Mouse (Mus musculus) urinary bladder, adult 2 months (tissue): ENCODE data around the gene Clybl. TPM values are rescaled to one million over a fixed set of nuclear protein-coding genes. Genes with fewer than 3 reads are reported as not detected.

ENCODE experiments used
- DNase-seq: peaks from one replicate; pipeline ENCODE4 v3.0.0; 2022; ENCODE audit warnings: low spot score
- polyA plus RNA-seq: library from polyadenylated mRNA; depleted of rRNA; stranded (reverse); fragments of >200 nt; gene quantifications from 2 replicates; pipeline ENCODE4 v1.2.3, GENCODE M21; 2012

The Clybl gene
- polyA plus RNA-seq, 1 experiment: 44.5 TPM

DNA sequence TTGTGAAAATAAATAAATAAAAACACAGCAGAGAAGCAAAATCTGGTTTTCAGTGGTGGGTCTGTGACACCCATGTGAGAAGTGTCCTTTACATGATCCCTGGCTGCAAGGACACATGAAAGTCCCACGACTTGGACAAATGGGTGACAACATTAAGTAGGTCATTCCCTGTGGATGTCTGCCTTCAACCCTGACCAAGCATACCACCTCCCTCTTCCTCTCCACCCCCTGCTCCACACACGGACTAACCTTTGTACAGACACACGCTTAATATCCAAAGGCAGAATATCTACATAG, 203.7 kb downstream of the Clybl start:
- DNase-seq: no peak

DNA sequence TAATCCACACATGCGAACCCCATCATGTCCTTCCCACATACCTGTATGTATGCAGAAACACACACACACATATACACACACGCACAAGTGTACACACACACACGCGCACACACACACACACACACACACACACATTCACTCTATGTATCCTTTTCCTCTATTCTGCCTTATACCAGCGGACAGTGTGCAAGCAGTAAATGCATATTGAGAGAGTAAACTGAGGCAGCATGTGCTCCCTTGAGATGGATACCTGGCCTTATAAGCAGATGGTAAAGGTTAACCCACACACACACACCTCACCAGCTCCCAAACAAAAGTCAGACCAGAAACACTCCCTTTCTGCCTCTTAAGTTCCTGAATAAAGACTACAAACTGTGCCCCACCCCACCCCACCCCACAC, 204.3 kb downstream of the Clybl start:
- no peak for DNase-seq

DNA sequence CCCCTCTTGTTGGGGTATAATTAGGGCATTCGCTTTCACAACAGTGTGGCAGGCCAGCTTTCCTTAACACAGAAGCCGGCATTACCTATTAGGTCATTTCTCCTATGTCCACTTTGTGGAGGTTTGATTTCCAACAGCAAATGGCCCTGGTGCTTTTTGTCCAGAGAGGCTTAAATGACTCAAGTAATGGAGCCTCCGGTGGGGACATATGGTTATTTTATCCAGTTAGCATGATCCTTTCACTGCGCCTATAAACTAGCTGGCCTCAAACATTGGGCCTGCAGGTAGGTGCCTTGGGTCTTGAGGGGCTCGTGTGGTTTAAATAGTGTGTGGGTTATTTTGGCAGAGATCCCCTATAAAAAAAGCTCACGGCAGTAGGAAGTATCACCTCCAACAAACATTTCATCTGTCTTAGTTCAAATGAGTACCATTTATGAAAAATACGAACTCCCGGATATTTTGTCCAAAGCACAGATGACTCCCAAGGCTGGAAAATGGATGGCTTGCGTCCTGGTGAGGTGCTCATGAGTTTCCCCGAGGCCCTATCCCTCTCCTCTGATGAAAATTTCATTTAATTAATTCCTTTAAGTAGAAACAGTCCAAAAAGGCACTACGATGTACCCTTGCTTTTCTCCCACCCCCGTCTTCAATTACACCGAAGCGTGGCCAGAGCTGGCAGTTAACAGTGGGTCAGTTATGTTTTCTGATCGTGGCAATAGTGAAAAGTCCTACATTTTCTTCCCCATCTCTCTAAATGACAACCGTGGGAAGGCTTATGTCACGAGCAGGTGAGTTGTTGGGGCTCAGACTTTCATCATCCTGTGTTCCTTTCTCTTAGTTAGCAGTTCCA, 205.0 kb downstream of the Clybl start:
- DNase-seq: no peak

DNA sequence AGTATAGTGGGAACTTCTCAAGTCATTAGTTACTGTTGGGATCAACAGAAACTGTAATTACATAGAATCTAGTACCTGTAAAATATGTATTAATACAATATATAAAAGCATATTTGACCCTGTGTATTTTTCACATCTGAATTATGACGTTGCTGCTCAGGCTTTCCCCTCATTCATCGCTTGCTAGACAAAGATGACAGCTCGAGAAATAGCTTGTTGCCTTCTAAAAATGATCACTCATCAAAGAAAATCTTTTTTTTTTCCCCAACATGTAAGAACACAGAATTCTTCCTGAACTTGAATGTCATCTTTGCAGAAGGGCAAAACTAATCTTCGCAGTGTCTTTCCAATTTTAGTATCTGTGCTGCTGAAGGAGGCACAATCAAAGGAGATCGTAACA, 206.3 kb downstream of the Clybl start:
- no peak for DNase-seq

DNA sequence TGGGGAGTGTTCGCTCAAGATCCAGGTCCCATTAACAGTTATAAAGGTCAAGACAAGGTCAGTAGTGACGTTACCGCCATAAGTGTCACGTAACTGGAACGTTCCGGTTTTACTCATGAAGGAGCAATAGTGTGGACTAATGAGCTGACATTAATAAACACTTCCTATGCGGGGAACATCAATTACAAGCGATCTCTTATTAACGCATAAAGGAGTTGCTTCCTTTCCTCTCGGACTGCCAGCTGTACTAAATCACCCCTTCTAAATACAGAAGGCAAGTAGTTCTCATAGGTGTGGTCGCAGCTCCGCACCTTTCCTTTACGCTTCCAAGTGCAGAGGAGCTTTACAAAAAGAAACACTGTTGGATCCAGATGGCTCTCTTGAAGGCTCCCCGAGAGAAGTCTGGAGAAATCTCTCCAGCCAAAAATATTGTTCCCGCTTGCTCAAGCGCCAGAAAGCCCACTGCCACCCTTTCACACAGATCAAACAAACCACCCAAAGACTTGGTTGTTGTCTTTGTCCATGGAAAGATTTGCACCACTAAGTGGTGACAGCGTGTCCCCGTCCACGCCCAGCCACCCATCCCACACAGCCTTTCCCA, 207.0 kb downstream of the Clybl start:
- DNase-seq: no peak

DNA sequence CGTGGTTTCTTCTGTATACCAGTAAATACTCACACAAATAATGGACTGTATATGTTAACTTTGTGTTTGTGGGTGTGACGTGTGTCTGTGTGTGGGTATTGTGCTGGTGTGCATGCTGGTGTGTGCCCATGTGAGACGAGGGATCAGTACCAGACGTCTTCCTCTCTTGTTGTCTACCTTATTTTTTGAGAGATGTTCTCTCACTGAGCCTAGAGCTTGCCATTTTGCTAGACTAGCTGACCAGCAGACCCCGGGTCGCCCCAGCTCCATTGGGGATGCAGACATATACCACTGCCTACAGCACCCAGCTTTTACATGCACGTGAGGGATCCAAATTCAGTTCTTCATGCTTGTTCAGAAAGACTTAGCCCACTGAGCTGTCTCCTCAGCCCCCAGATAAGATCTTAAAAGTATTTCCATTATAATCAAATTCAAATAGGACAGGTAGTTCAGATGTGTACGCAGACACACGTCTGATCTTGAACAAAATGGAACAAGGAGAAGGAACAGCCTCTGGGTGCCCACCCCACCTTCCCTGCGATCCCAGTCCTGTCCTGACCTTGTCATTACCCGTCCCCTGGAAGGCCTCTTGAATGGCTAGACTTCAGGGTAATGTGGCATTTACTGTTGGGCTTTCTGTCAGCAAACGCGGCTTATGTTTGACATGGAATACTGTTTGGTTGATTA, 208.3 kb downstream of the Clybl start:
- DNase-seq: no peak

DNA sequence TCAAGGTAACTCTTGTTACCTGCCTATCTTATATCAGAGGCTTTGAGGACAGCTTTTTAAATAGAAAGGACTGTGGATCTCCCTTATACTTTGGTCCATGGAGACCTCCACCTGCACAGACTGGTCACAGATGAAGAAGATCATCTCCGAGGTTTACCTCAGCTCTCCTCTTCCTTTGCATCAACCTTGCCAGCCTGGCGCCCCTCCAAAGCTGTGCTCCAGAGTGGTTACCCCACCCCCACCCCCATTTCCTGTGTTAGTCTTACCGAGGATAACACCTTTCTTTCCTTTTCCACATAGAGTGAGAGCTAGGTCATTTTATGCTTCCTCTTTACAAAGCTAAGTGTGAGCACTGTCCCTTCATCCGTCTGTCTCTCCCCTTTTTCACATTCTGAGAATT, 209.4 kb downstream of the Clybl start:
- DNase-seq: no peak

DNA sequence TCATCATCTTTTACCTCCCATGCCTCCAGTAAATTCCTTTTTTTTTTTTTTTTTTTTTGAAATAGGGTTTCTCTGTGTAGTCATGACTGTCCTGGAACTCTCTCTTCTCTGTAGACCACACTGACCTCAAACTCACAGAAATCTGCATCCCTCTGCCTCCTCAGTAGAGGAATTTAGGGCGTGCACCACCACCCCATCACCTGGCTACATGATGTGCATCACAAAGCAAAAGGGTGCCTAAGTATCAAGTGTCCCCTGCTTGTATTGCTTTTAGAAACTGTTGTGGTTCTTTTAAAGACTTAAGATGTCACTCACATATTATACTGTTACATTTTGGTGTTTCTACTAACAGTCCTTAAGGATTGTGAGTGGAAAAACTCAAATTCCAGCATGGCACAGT, 211.6 kb downstream of the Clybl start:
- DNase-seq: no peak

DNA sequence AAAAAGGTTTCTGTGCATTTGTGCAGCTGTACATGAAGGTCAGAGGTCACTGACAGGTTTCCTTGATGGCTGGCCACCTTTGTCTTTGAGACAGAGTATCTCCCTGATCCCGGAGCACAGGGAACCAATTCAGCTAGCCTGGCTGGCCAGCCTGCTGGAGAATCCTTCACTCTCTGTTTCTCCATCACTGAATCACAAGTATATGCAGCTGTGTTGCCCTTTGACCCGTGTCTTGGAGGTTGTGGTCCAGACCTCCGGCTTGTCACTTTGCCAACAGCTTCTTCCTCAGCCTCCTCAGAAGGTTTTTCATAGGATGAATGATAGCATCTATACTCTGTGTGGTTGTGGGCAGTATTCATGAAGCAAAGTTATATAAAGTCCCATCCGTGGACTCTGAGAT, 217.2 kb downstream of the Clybl start:
- no peak for DNase-seq

DNA sequence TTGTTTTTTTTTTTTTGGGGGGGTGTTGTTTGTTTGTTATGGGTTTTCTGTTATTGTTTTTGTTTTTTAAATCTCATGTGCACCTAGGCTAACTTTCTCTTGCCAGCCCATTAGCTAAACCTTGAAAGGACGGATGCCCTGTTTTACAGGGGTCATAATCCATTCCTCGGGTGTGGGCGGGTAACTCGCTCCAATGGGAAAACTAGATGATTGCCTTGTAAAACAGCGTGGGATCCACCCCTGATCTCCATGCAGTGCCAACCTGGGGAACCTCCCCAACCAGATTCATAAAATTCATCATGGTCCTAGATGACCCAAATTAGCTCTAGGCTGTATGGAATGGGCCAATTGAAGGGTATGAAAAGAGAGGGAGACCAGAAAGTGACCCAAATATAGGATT, 218.4 kb downstream of the Clybl start:
- DNase-seq: no peak

DNA sequence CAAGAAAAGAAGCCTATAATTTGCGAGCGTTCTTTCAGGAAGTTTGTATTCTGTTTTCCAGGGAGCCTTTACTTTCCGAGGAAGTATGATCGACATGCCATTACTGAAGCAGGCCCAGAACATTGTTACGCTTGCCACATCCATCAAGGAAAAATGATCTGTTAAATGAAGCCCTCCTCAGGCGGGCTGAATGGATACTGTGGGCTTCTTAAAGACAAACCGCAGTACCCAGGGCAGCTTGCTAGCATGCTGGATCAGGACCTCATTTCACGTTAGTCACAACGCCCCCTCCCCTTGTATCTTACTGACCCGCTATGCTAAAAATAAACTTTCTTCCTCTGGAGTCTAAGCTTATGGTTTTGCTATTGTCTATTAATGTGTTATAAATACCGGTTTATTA, 220.4 kb downstream of the Clybl start:
- no peak for DNase-seq

DNA sequence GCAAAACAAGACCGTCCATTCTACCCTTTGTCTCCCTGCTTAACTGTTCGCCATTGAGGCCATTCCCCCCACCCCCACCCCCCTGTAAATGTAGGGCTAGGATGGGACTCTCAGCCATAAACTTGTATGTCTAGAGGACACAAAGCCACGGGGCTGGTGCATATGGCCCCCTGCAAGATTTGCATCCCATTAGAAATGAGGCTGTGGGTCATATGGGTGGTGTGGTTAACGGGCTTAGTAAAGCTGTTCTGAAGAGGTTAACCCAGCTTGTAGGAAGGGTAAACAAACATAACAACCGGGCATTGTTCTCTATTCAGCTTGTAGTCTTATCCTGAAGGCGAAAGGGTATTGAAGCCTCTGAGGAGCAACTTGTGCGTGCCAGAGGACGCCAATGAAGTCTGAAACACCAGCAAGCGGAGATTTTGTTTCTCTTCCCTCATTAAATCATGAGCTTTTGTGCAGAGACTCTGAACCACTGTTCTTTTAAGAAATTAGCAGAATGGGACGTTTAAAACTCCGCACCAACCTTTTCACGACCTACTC, 221.3 kb downstream of the Clybl start:
- DNase-seq: no peak

DNA sequence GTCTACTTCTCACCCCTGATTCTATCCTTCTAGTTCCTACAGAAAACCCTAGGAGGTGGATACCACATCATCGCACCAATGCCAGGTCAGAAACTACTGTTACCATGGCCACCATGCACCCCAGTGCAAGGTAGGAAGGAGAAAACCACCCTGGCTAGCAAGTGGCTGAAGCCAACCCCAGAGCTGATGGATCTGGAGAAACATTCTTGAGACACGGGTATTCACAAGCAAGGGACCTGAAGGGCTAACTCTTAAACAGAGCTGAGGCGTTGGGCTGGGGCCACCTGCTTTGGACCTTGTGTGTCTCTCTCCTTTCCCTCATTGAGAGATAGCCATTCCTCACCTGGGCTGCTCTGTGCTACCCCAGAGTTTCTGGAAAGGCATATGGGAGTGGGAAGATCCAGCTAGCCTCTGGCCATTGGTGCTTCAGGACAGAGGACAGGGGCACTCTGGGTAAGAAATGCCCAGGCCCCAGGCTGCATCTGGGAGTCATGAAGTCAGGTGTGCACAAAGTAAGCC, 222.0 kb downstream of the Clybl start:
- no peak for DNase-seq

DNA sequence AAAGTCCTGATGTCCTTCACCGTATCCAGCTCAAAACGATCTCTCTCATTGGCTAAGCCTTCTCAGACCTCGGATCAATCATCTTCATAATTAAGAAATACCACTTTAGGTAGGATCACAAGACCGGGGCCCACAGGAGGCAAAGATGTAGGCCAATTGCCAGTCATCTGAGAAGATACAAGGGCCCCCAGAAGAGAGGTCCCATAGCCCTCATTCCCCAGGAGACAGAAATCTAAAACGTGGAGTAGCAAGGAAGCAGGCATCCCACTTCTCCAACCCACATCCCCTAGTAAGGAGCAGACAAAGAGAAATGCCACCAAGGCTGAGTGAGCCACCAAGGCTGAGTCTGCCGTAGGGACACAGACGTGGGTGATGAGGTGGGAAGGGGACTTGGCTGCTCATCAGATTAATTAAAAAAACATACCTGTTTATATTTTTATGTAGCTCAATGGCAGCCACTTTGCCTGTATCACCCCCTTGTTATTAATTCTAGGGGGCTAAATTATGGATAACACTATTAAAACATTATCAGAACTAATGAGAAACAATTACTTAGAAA, 223.2 kb downstream of the Clybl start:
- DNase-seq: no peak

DNA sequence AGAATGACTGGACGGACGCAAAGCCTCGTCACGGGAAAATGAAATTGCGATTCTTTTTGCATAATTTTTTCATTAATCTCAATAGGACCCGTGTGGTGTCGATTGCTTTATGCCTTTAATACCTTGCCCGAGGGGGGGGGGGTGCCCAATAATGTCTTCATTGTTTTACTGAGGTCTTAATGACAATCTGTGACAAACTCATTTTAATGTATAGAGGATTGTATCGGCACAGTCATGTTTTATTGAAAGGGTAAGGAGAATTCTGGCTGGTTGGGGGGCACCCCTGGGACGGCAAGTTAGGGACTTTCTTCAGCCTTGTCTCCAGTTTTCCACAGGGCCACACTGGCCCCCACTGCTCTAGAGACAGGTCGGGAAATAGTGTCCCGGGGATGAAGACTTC, 223.7 kb downstream of the Clybl start:
- DNase-seq: no peak

DNA sequence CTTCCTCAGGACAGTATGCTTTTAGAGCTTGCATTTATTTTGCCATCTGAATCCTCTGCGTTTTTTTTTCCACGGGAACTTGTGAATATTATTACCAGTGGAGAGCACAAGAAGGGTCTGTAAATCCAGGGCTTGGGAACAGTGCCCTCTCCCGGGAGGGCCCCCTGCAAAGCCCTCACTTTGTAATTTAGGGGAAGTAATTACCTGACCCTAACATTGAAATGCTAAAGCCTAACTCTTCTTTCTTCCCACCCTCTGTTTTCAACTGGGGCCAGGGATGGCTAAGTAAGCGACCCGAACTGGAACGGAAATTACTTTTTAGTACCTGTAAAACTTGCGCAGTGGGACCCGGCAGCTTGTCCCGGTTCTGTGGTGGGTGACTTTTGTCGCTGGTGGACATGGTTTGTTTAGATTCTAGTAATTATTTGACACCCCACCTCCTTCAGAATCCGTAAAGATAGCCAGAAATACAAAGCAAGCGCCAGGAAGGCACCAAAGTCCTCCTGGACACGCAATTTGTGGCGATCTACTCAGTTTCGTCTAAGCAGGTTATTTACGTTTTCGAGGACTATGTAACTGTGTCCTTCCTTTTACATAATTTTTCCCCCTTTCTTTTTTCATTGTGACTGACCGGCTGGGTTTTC, 224.5 kb downstream of the Clybl start:
- DNase-seq: no peak

DNA sequence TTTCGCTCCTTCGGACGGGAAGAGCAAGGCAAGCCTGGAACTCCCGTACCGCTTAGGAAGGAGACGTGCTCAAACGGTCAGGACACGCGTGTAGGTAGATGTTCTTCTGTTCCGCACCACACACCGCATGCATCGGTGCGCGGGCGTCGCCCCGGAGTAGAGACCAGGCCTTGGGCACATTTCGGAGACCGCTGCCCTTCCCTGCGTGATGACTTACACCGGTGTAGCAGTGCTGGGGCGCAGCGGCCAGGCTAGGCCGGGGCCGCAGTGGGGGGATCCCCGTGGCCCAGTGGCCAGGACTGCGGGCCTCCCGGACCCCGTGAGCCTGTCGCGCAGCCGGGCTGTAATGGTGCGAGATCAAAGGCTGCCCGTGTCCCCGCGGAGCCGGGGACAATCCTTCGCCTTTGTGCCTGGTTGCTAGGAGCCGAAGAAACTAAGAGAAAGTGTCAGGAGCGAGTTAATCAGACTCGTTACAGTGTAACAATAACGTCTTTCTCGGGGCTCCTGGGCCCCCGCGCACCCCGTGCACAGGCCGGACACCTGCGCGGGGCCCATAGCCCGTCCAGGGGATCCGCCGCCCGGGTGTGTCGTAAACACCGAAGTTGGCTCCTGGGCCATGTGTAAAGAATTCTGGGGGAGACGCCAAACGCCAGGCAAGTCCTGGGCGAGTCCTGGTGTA, 225.2 kb downstream of the Clybl start:
- DNase-seq: no peak

DNA sequence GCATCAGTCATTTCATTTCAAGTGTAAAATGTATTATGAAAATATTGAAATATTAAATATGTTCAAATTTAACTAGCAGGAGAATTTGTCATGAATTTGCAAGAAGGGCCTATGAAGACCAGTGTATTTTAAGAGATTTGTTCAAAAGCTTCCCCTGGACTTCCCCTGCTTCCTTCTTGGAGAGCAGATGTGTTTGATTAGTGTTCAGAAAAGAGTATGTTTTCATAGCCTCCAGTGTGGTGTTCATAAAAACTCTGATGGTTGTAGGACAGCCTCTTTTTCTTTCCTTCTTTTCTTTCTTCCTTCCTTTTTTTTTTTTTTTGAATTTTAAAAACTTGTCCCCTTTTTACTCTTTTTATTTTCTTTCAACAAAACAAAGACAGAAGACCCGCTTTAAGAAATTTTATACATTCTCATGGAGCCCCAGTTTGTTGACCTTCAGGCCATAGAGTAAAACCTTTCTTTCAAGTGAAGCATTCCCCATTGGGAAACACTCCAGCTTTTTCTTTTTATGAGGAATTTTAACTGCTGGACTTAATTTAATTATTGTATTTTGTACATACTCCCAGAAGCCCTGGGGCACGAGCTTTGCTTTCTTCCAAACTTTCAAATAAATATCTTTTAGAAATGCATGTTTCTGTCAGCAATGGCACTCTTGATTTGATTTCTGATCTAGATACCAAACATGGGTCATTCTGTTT, 231.5 kb downstream of the Clybl start:
- DNase-seq: no peak

DNA sequence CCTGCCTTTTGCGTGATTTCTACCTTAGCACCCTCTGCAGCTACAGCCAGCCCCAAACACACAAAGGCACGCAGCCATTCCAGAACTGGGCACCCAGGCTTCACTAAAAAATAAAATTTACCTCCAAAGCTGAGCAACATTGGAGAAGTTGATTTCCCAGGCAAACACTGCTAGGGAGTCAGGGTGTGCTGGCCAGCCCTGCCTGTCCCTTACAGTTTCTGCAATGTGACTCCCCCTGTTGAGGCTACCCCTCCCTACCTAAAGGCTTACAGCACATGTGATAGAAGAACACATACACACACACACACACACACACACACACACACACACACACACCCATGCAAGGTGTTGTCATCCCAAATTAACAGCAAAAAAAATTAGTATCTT, 232.0 kb downstream of the Clybl start:
- DNase-seq: no peak

DNA sequence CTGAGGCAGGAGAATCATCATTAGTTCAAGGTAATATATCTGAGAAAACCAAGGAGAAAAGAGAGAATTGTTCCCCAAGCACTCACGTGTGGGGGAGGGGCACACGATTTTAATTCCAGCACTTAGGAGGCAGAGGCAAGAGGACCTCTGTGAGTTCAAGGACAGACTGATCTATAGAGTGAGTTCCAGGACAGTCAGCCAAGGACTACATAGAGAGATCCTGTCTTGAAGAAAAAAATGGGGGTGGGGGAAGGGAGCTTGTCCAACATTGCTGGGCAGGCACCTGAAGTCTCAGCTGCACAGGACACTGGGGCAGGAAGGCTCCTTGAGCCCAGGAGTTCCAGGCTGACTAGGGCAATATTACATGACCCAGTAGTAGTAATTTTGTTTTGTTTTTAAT, 233.3 kb downstream of the Clybl start:
- no peak for DNase-seq
